Mouse (Mus musculus) E14TG2a.4 (cell line): Measurements from ENCODE around the gene Ciita.

Source experiments
- CTCF ChIP-seq: conservative IDR thresholded peaks from 2 replicates; pipeline ENCODE4 v1.5.1; 2014; ENCODE audit warnings: low read length
- NANOG ChIP-seq: IDR thresholded peaks from 2 replicates; pipeline ENCODE4 v1.6.1; 2014; ENCODE audit warnings: borderline replicate concordance, low read length, mixed read lengths
- POU5F1 ChIP-seq: IDR thresholded peaks from 2 replicates; pipeline ENCODE4 v1.6.1; 2014; ENCODE audit warnings: low read length, borderline replicate concordance

GRCm38 (mm10) chr16:10443723-10444122 is 36.1 kb upstream of the Ciita start:
- TF ChIP-seq CTCF (no peak), NANOG (no peak), POU5F1 (no peak)
